Mouse (Mus musculus): ENCODE data around the gene Celf2. TPM values are rescaled to one million over a fixed set of nuclear protein-coding genes. Genes with fewer than 3 reads are reported as not detected.

Gene Celf2
- polyA plus RNA-seq, 1 experiment from 2014 or later: 182 TPM

DNA sequence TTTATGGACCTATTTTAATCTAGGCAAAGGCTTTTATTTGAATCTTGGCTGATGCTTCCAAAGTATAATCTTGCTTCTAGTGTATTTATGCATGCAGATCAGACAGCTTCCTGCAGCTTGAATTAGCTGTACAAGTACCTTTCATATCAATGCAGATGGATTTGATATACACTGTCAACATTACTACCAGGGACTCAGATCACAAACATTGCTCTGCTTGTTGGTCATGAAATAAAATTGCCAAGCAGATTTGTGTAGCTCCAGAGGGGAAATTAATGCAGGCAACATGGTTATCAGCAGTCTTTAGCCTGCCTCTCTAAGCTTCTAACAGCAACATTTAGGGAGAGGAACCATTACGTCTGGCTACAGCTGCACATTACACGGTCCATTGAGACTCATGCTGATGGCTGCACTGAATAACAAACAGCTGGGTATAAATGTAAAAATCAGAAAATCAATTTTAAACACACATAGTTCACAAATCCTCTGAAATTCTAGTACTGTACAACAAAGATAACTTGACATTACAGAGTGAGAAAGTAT lies 659.2 kb downstream of the Celf2 start:
- Histone ChIP-seq H3K9me3 (no peaks in the 10 kb centered on the region), H3K9ac (replicated peaks) (no peak overlapping the region), H3K4me1 (replicated peaks) (peaks cover 9% of the 10 kb centered on the region; the same call in 1 of the 2 replicates), H3K36me3 (no peaks in the 10 kb centered on the region), H3K4me3 (replicated peaks) (no peak overlapping the region), H3K4me2 (replicated peaks) (no peak overlapping the region), H3K27me3 (no peaks in the 10 kb centered on the region), H3K27ac (0 out of 2 replicates have a peak overlapping the region, but pooled peaks have one; percentile 39)
- ATAC-seq: peak; percentile 67; the same call in 1 of the 2 replicates
- WGBS: 26% methylated on average over 2 of the region's 2 CpGs

DNA sequence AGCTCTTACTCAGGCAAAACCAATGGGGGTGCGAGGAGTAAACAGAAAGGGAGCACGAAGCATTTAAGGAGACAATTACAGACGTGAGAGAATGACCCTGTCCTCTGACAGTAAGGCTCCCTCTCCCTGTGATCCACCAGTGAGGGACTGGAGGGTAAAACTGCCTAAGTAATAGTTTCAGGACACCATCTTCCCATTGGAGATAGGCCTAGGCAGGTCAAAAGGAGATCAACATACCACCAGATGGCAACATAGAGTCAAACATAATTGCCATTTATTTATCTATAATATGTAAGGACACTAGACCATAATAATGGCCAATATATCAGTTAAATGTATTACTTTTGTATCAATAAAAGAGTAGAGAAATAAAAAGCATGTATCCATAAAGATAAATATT lies 660.0 kb downstream of the Celf2 start:
- Histone ChIP-seq H3K4me2 (replicated peaks) (no peak overlapping the region), H3K4me1 (replicated peaks) (peaks cover 8% of the 10 kb centered on the region; the same call in 1 of the 2 replicates), H3K4me3 (replicated peaks) (no peak overlapping the region), H3K27ac (0 out of 2 replicates have a peak overlapping the region, but pooled peaks have one; percentile 1), H3K27me3 (no peaks in the 10 kb centered on the region), H3K9ac (replicated peaks) (no peak overlapping the region), H3K9me3 (no peaks in the 10 kb centered on the region), H3K36me3 (no peaks in the 10 kb centered on the region)
- no peak for ATAC-seq
- WGBS: 56% methylated on average over 3 of the region's 3 CpGs

DNA sequence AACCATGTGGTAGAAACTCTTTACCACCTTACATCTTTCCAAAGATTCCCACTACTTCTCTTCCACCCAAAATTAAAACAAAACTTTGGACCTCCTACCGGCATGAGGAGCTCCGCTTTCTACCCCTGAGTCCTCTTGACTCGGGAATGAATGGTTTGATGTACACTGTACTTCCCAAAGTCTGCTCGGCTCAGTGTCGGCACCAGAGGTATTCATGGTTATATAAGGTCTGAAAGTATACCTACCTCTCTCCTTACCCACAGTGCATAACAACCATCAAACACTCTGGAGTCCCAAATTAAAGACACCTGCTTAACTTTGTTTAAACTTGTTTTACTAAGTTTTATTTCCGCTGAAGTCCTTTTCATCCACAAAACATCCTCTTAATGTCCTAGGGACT lies 679.3 kb downstream of the Celf2 start:
- H3K4me2 ChIP-seq (replicated peaks): no peak overlapping the region
- peaks cover 33% of the 10 kb centered on the region for H3K4me1 ChIP-seq (replicated peaks)
- no peak overlapping the region for H3K9ac ChIP-seq (replicated peaks)
- H3K9me3 ChIP-seq: no peaks in the 10 kb centered on the region
- no peak overlapping the region for H3K27ac ChIP-seq
- 91% methylated on average over 6 of the region's 6 CpGs for WGBS
- H3K36me3 ChIP-seq: no peaks in the 10 kb centered on the region
- no peak for ATAC-seq
- no peaks in the 10 kb centered on the region for H3K27me3 ChIP-seq
- no peak overlapping the region for H3K4me3 ChIP-seq (replicated peaks)

DNA sequence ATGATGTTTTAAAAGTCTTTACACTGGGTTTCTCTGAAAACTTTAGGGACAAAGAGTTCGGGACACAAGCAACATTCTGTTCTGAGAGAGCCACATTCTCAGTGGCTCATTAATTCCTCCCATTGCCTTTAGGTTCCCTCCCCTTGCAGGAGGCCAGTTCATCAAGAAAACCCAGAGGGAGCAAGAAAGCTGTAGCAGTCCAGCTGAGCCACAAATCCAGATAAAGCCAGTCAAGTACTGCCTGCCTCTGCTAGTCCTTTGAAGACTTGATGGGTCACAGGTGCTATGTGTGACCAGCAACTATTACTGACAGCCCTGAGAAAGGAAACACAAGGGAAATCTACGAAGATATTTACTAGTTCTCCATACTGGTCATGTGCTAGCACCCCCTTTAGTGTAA lies 681.8 kb downstream of the Celf2 start:
- WGBS: 18% methylated on average over 2 of the region's 2 CpGs
- Histone ChIP-seq H3K9me3 (no peaks in the 10 kb centered on the region), H3K27me3 (no peaks in the 10 kb centered on the region), H3K4me3 (replicated peaks) (no peak overlapping the region), H3K9ac (replicated peaks) (no peak overlapping the region), H3K4me2 (replicated peaks) (no peak overlapping the region), H3K36me3 (no peaks in the 10 kb centered on the region), H3K4me1 (replicated peaks) (peaks cover 33% of the 10 kb centered on the region), H3K27ac (0 out of 2 replicates have a peak overlapping the region, but pooled peaks have one; percentile 0)
- peak; percentile 89 for ATAC-seq

DNA sequence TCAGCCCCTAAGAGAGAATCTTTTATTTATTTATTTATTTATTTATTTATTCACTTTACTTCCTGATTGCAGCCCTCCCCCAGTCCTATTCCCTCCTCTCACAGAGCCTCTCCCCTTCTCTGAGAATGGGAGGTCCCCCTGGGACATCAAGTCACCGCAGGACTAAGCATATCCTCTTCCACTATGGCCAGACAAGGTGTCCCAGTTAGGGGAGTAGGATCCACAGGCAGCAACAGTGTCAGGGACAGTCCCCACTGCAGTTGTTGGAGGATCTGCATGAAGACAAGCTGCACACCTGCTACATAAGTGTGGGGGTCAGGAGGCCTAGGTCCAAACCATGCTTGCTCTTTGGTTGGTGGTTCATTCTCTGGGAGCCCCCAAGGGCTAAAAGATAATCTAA lies 686.3 kb downstream of the Celf2 start:
- WGBS: 91% methylated on average over 1 of the region's 1 CpGs
- no peak overlapping the region for H3K9ac ChIP-seq (replicated peaks)
- H3K9me3 ChIP-seq: no peaks in the 10 kb centered on the region
- H3K4me1 ChIP-seq (replicated peaks): peaks cover 29% of the 10 kb centered on the region
- no peak overlapping the region for H3K4me3 ChIP-seq (replicated peaks)
- H3K27ac ChIP-seq: no peak overlapping the region
- H3K36me3 ChIP-seq: no peaks in the 10 kb centered on the region
- no peak for ATAC-seq
- no peak overlapping the region for H3K4me2 ChIP-seq (replicated peaks)
- H3K27me3 ChIP-seq: no peaks in the 10 kb centered on the region

DNA sequence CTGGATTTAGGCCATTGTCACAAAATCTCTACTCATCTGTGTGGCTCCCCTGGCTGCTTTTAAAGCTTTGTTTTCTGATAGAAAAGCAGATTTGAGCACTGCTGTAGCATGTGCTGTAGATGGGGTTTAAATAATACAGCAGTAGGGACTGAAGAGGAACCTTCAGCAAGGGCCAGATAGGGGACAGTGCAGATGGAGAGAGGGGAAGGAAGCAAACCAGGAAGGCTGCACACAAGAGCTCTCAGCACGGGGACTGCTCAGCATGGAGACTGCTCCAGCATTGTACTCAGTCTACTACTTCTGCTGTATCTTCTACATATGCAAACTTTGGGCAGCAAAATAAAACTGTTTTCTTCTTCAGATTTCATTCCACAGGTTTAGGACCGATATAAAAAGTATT lies 687.8 kb downstream of the Celf2 start:
- H3K27me3 ChIP-seq: no peaks in the 10 kb centered on the region
- no peak overlapping the region for H3K9ac ChIP-seq (replicated peaks)
- WGBS: 62% methylated on average over 2 of the region's 2 CpGs
- no peaks in the 10 kb centered on the region for H3K9me3 ChIP-seq
- ATAC-seq: no peak
- no peak overlapping the region for H3K4me3 ChIP-seq (replicated peaks)
- H3K4me2 ChIP-seq (replicated peaks): no peak overlapping the region
- no peak overlapping the region for H3K27ac ChIP-seq
- H3K36me3 ChIP-seq: no peaks in the 10 kb centered on the region
- peaks cover 22% of the 10 kb centered on the region for H3K4me1 ChIP-seq (replicated peaks)

DNA sequence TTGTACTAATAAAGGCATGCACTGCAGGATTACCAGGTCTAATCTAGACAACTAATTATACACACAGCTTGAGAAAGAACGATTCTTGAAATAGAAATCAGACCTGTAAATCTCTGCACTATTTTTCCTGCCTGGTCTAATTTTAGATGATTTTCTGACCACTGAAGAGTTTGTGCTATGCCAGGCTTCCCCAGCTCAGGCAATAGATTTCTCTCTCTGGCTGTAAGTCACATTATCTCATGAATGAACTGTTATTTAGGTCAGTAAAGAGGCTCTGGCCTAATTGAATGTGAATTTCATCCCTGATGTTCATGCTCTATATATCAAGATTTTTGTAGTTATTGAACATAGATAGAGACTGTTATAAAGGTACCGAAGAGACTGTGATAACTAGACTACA lies 694.1 kb downstream of the Celf2 start:
- Histone ChIP-seq H3K4me2 (replicated peaks) (no peak overlapping the region), H3K4me1 (replicated peaks) (peaks cover 16% of the 10 kb centered on the region), H3K9me3 (peaks cover 3% of the 10 kb centered on the region; the same call in 1 of the 2 replicates), H3K4me3 (replicated peaks) (no peak overlapping the region), H3K27me3 (no peaks in the 10 kb centered on the region), H3K36me3 (no peaks in the 10 kb centered on the region), H3K9ac (replicated peaks) (no peak overlapping the region), H3K27ac (no peak overlapping the region)
- 76% methylated on average over 2 of the region's 2 CpGs for WGBS
- no peak for ATAC-seq

DNA sequence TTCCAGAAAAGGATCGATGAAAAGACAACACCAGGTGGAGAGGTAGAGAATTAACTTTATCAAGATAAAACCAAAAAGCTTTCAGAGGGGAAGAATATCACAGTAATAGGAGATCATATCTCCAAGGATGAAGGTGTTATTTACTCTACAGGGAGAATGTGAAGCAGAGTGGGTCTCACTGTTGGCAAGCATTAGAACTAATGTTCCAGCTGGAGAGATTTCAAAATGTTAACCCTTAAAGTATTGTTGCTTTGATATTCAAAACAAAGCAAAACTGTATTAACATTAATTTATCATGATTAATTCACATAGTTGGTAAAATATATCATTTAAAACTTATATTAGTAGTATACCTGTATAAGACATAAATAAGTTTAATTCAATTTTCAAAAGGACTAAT lies 700.6 kb downstream of the Celf2 start:
- 94% methylated on average over 1 of the region's 1 CpGs for WGBS
- Histone ChIP-seq H3K36me3 (no peaks in the 10 kb centered on the region), H3K27ac (no peak overlapping the region), H3K4me1 (replicated peaks) (no peaks in the 10 kb centered on the region), H3K4me3 (replicated peaks) (no peak overlapping the region), H3K27me3 (no peaks in the 10 kb centered on the region), H3K4me2 (replicated peaks) (no peak overlapping the region), H3K9ac (replicated peaks) (no peak overlapping the region), H3K9me3 (peaks cover 3% of the 10 kb centered on the region; the same call in 1 of the 2 replicates)
- ATAC-seq: no peak

DNA sequence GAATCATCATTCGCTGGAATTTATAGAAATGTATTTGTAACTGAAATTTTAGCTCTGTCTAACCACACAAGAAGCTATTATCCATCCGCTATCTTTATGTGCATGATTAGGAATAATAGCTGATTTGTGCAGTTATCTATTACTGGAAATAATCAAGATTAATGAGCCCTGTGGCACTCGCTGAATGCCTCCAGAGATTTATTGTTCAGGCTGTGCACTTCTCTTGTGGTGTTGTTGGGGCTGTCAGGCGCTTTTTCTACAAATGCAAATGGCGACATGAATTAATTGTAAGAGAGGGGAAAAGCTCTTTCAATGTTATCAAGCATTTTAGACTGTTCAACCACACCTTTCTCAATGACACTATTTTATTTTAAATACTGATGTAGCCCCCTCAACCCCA lies 712.6 kb downstream of the Celf2 start:
- H3K9ac ChIP-seq (replicated peaks): no peak overlapping the region
- H3K27ac ChIP-seq: no peak overlapping the region
- WGBS: 63% methylated on average over 5 of the region's 5 CpGs
- H3K4me1 ChIP-seq (replicated peaks): peaks cover 32% of the 10 kb centered on the region
- no peaks in the 10 kb centered on the region for H3K36me3 ChIP-seq
- no peaks in the 10 kb centered on the region for H3K9me3 ChIP-seq
- no peak overlapping the region for H3K4me3 ChIP-seq (replicated peaks)
- H3K4me2 ChIP-seq (replicated peaks): no peak overlapping the region
- no peaks in the 10 kb centered on the region for H3K27me3 ChIP-seq
- no peak for ATAC-seq

DNA sequence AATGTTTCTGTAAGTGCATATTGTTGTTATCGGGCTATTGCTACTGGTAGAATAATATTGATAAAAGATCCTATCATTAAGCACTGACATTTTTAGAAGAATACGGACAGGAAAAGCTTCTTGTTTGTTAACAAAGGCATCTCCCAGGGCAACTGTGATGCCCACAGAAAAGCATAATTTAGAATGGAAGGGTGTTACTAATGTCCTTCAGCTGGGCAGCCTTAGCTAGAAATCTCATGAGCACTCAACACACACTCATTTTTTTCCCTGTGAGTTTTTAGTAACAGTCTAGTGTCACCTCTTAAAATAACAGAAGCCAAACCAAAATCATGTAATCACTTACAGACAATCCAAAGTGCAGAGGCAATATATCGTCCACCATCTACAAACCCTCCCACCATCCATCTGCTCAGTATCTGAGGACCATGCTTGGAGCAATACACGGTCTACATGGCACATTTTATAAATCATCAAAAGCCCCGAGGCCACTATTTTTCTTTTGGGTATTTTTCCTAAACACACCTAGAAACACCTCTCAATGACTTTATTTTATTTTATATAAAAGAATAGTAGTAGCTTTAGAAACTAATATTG lies 713.3 kb downstream of the Celf2 start:
- Histone ChIP-seq H3K4me2 (replicated peaks) (no peak overlapping the region), H3K27ac (no peak overlapping the region), H3K9me3 (no peaks in the 10 kb centered on the region), H3K36me3 (no peaks in the 10 kb centered on the region), H3K4me1 (replicated peaks) (peaks cover 34% of the 10 kb centered on the region), H3K9ac (replicated peaks) (no peak overlapping the region), H3K4me3 (replicated peaks) (no peak overlapping the region), H3K27me3 (no peaks in the 10 kb centered on the region)
- 66% methylated on average over 5 of the region's 5 CpGs for WGBS
- ATAC-seq: no peak

DNA sequence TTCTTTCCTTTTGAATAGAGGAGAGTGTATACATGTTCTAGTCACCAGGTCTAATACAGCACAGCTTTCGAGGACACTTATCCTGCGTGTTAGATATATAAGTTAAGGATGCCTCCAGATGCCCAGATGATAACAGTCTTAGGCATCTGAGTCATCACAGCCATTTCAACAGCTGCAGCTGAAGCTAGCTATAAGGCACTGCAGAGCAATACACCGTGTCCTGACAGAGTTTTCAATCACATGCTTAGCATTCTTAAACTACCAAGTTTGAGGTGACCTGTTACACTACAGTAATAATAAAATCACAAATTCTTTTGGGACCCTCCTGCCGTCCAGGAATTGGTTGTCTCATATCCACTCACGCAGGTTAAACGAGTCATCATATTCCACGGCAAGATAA lies 714.5 kb downstream of the Celf2 start:
- WGBS: 84% methylated on average over 7 of the region's 7 CpGs
- no peak overlapping the region for H3K4me3 ChIP-seq (replicated peaks)
- H3K4me1 ChIP-seq (replicated peaks): peaks cover 39% of the 10 kb centered on the region
- H3K27me3 ChIP-seq: no peaks in the 10 kb centered on the region
- no peaks in the 10 kb centered on the region for H3K9me3 ChIP-seq
- no peak overlapping the region for H3K27ac ChIP-seq
- H3K9ac ChIP-seq (replicated peaks): no peak overlapping the region
- H3K36me3 ChIP-seq: no peaks in the 10 kb centered on the region
- H3K4me2 ChIP-seq (replicated peaks): no peak overlapping the region
- ATAC-seq: no peak

DNA sequence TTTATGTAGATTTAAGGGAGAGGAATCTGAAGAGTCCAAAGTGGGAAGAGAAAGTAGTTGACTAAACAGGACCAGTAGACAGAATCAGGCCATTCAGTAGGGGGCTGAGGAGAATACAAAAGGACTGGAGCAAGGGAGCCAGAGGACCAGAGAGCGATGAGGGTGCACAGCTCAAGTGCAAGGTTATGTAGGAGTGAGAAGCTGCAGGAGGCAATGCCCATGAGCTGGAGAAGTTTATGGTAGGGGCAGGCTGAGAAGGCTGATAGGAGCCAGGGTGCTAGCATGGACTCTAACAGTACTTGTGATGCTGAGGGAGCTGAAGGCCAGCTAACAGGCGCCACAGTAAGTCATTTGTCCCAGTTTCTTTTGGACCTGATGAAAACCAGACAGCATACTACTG lies 718.5 kb downstream of the Celf2 start:
- no peak for ATAC-seq
- no peak overlapping the region for H3K4me2 ChIP-seq (replicated peaks)
- WGBS: 88% methylated on average over 2 of the region's 2 CpGs

More for the DNA sequence above, 718.5 kb downstream of the Celf2 start:
- Histone ChIP-seq H3K9me3 (no peaks in the 10 kb centered on the region), H3K27me3 (no peaks in the 10 kb centered on the region), H3K4me1 (replicated peaks) (peaks cover 25% of the 10 kb centered on the region), H3K27ac (no peak overlapping the region), H3K36me3 (no peaks in the 10 kb centered on the region), H3K4me3 (replicated peaks) (no peak overlapping the region), H3K9ac (replicated peaks) (no peak overlapping the region)
